Mouse (Mus musculus) layer of hippocampus, adult 8-10 months (tissue): ENCODE measurements around the gene Aox3. TPM values are rescaled to one million over a fixed set of nuclear protein-coding genes. Genes with fewer than 3 reads are reported as not detected.

Experiments
- DNase-seq, 2 experiments: peaks; one replicate each; pipeline ENCODE4 v3.0.0; 2022; ENCODE audit warnings: low spot score in 2 of 2
- total RNA-seq, 4 experiments: library from RNA; stranded (reverse); gene quantifications; 2 replicates each; pipeline ENCODE4 v1.2.4; 2022

Aox3 gene
- total RNA-seq, result 1 to 10 TPM; 2.6 to 4.2 (median 3.1) TPM

DNA sequence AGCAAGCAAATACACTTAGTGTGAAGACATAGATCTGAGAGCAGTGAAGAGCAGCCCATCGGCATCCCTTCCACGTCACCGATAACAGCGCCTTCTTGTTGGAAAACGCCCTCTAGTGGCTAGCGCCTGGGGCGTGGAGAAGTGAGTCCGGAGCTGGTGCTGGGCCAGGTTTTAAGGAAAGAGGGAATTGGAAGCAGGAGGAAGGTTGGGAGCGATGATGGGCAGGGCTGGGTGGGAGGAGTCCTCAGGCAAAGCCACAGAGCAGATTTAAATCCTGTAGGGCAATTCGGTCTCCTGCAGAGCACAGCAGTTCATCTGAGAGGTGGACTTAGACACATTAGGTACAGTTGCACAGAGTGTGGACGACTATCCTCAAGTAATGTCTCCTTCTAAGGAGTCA is at the start of gene Aox3:
Gene Aox3, plus strand, starts transcription at position 251 of the 400 bp plus-strand sequence.
- DNase-seq, result peak; percentile 53 to 76

DNA sequence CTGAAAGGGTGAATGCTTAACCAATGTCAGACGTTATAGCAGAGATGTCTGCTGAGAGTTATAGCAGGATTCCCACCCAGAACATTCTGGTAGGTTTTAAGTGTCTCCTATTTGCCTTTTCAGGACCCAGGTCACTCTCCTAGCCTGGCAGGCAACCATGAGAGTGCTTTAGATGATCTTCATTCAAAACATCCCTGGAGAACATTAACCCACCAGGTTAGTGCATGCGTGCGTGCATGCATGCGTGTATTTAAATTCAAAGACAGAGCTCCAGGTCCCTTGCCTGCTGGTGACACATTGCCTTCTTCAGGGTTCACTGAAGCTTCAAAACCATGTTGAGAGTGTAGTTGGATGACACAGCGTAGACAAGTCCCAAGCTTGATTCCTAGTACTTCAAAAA is 47.8 kb upstream of the Aox3 start:
- no peak for DNase-seq

DNA sequence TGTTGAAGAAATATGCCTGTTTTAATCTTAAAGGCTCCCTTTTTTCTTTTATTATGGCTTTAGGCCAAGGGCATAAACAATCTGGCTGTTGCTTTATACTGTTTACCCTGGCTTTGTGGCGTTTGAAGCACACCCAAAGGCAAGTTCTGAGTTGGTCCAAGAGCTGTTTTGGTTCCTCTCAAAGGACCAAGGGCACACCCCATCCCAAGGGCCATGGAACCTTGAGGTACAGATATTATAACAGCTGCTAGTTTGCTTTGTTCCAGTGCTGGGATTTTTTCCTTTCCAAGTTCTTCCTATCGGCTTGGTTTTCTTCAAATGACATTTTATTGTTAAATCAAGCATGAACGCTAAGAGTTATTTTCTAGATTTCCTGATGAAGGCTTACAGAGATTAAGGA is 47.3 kb upstream of the Aox3 start:
- DNase-seq, result no peak

DNA sequence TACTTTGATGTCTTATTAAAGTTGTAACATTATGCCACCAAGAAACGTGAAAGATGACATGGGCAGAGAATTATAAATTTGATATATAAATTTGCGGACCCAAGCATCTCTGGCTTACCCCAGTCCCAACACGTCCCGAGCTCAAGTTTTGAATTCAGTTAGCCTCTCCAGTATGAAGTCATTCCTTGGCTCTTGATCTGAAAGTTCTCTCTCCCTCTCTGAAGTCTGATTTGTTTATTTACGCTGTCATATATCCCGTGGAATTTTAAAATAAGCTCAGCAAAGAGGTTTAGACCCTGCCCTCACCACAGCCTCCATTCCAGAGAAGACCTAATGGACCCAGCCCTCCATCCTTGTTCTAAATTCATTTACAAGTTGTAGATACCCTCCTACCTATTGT is 43.7 kb upstream of the Aox3 start:
- no peak for DNase-seq

DNA sequence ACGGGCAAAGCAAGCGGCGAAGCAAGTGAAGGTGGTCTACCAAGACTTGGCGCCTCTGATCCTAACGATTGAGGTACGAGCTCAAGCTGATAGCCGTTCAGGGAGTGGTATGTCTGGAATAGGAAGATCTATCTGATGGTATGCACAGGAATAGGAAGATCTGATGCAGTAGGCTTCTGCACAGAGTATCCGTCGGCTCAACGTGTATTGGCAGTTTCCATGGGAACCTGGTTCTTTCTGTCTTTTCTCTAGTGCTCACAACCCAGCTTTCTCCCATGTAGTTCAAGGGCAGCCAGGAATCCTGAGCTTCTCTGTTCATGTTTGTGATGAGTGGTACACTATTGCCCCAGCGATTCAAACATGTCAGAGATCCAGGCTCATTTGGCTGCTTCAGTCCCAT is 42.8 kb upstream of the Aox3 start:
- no peak for DNase-seq

DNA sequence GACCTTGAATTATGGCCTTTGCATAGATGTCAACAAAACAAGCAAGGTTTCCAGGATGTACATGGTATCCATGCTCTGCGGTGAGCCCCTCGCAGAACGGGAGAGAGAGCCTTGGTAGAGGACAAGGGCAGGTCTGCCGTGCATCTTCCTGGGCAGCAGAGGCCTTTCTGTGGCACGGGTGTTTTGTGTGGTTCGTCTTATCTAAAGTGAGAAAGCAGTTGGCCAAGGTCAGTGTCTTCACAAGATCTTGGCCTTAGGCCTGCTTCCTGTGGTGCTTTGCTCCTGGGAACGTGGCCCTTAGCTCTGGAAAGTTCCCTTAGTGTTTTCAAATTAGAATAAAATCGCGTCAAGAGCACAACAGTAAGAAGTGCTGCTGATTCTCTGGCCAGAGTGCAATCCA is 41.9 kb upstream of the Aox3 start:
- no peak for DNase-seq

- no peak for DNase-seq
Observed at GRCm38 (mm10) chr1:58071509-58071908, 41.4 kb upstream of the Aox3 start.

- no peak for DNase-seq
Observed at GRCm38 (mm10) chr1:58072416-58072815, 40.5 kb upstream of the Aox3 start.

- no peak for DNase-seq
Observed at GRCm38 (mm10) chr1:58072991-58073730, 39.8 kb upstream of the Aox3 start.

- DNase-seq, result no peak
Observed at GRCm38 (mm10) chr1:58074266-58074665, 38.7 kb upstream of the Aox3 start.

DNA sequence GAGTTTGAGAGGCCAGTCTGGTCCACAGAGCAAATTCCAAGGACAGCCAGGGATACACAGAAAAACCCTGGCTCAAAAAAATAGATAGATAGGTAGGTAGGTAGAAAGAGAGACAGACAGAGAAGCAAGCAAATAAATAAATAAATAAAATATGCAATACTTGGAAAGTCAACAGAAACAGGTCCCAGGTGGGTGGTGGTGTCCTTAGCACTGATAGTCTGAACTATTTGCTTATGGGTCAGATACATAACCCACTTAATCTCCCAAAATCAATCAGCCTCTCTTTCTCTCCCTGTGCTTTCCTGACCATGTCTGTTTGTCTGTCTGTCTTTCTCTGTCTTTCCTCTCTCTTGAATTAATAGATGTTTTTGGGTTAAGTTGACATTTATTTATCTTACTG is 35.0 kb upstream of the Aox3 start:
- no peak for DNase-seq

- no peak for DNase-seq
Observed at GRCm38 (mm10) chr1:58078390-58078789, 34.5 kb upstream of the Aox3 start.

- DNase-seq, result no peak
Observed at GRCm38 (mm10) chr1:58079689-58080088, 33.2 kb upstream of the Aox3 start.

DNA sequence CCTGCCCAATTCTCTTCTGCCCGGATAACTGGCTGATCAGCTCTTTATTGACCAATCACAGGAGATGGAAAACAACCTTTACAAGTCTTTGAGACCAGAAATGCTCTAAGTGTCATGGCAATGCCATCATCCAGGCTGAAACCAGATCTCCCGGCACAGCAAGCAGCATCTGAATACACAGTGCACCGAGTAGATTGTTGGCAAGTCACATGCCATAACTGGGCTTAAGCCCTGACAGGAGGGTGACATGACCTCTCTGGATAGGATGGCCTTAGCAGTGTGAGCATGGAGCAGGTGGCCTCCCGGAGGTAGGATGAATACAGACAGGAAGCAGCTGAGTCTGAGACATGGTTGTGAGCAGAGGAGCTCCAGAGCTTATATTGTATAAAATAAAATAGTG is 32.5 kb upstream of the Aox3 start:
- DNase-seq, result no peak

DNA sequence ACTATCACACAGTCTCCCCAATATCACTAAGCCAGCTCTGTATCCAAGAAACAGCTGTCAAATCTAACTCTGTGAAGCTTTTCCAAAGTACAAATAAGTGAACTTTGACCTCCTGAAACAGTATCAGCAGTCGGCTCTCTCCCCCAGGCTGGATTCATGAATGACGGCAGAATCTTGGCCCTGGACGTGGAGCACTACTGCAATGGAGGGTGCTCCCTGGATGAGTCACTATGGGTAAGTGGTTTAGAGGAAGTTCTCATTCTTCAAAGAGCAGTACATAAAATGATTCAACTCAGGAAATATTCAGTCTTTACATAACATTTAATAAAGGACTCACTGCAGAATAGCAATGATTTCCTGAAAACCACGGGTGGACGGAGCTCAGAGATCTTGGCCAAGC is 31.6 kb upstream of the Aox3 start:
- no peak for DNase-seq

GRCm38 (mm10) chr1:58089316-58089715 is 23.6 kb upstream of the Aox3 start:
- DNase-seq, result no peak

GRCm38 (mm10) chr1:58090191-58090590 is 22.7 kb upstream of the Aox3 start:
- peak; percentile 13 for DNase-seq

DNA sequence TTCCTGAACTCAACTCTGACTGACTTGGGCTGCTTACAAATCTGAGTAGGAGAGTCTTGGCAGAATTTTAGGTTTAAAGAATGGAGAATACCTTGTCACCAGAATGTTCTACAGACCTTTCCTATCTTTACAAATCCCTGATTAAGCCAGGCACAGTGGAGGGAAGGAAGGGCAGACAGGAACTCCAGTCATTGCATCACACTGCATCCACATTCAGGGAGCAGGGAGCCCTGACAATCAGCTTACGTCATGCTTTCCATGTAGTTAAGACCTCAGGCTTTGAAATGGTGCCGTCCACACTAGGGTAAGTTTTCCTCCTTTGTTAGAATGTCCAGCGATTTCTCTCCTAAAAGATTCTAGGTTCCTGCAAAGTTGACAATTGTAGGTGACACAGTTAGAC is 21.7 kb upstream of the Aox3 start:
- no peak for DNase-seq

DNA sequence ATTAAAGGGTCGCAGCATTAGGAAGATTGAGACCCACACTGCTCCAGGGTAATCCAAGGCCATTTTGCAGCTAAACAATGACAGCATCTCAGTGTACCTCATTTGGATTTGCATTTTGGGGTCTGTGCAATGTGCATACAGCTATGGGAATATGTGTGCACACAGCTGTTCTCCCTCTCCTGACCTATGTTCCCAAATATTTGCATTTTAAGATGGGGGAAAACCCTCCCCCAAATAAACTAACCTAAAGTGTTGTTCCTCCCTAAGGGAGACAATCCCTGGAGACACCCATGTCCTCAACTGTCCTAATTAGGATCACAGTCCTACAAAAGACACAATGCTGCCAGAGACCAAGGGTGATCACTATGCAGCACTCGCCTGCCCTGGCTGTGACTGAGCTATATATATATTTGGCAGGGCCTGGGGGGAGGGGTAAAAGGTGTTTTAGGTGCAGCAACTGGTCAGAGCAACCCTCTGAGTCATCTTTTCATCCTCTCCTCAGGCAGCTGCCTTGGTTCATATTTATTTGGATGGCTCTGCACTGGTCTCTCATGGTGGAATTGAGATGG is 20.9 kb upstream of the Aox3 start:
- no peak for DNase-seq

GRCm38 (mm10) chr1:58097338-58097737 is 15.6 kb upstream of the Aox3 start:
- no peak for DNase-seq

DNA sequence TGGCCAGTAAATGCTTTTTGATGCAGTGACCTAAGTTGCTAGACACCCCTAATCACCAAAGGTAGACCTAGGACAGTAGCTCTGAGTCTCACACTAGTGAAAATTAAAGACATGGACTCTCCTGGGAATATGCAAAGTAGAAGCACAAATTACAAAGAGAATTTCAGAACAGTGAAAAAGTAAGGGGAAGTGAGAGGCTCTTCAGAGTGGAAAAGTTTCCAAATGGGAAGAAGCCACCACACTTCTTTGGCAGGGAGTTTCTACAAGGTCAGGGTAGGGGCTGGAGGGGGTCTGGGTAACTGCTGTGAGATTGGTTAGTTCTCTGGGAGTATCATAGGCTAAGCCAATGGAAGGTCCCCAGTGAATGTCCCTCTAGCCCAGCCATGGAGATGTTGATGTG is 13.8 kb upstream of the Aox3 start:
- no peak for DNase-seq

GRCm38 (mm10) chr1:58101531-58102146 is 11.3 kb upstream of the Aox3 start:
- no peak for DNase-seq

DNA sequence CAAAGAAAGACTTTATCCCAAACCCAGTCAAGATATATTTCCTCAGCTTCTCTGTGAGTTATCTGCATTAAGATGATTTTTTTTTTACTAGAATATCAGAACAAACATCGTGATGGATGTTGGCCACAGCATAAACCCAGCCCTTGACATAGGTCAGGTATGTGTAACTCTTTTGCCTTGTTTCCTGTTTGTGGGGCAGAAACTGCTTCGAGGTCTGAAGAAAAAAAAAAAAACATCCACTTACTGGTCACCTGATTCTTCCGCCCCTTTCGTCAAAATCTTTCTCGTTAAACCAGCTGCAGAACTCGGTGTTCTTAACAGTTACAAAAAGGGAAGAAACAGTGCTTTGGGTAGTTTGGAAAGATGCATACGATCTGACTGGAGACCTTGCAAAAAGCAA is 10.4 kb upstream of the Aox3 start:
- no peak for DNase-seq
